Mouse (Mus musculus): ENCODE data around the gene Gm3233. TPM values are rescaled to one million over a fixed set of nuclear protein-coding genes. Genes with fewer than 3 reads are reported as not detected.

Gm3233 gene
- polyA plus RNA-seq (2014; fragmentation: Illumina TruSeq; extraction: RNeasy Lipid Tissue Mini Kit (QIAGEN cat#74804); ENCODE audit: low replicate concordance) = not detected

DNA sequence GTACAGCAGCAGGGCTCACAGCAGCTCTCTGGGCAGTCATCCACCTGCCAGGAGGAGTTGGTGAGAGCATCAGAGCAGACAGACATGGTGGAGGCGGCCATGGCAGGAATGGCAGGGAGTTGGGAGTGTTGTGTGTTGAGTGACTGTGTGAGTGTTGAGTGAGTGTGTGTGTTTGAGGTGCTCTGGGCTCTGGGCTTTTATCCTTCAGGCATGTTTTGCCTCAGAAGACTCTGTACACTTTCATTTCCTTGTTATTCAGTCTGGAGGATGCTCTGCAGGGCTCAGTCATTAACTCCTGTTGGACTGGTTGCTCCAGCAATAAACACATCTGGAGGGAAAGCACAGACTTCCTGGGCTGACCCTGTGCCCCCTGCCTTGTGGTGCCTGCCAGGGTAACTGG, at the start of gene Gm3233:
TSS of gene Gm3233 (minus strand) at position 101 of the 400 bp plus-strand sequence.

DNA sequence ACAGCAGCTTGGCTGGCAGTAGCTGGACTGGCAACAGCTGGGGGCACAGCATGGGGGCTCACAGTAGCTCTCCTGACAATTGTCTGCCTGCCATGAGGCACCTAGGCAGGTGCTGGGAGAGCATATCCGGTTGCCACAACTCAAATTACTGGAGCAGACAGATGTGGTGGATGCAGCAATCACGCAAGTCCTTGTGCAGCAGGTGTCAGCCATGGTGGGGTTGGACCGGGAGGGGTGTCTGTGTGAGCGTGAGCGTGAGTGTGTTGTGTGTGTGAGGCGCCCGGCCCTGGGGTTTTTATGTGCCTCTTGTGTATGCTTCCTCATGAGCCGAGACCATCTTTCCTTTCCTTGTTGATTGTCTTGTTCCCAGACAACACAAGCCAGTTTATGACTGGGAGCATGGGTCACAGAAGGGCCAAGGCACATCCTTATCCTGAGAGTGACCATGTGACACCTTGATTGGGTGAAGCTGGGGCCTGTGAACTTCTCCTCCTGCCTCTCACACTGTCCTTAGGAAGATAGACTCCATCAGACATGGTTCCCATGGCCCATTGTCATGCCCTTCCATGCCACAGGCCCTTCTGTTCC, 39.5 kb upstream of the Gm3233 start, which contains the start of gene Gm19668:
TSS of gene Gm19668 (minus strand) at position 213 of the 588 bp plus-strand sequence.

DNA sequence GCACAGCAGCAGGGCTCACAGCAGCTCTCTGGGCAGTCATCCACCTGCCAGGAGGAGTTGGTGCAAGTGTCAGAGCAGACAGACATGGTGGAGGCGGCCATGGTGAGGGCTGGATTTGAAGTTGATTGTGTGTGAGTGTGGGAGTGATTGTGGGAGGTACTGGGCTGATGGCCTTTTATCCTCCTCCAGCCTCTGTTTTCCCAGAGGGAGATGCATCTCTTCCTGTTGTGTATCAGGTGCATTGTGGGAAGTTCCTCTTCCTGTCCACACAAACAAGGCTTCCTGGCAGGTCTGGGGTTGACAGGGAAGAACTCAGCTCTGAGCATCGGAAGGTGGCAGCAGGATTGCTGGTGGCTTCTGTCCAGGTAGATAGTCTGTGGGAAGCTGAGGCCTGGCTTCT, 35.5 kb upstream of the Gm3233 start, which contains the start of gene Gm9639:
TSS of gene Gm9639 (minus strand) at position 101 of the 400 bp plus-strand sequence.

DNA sequence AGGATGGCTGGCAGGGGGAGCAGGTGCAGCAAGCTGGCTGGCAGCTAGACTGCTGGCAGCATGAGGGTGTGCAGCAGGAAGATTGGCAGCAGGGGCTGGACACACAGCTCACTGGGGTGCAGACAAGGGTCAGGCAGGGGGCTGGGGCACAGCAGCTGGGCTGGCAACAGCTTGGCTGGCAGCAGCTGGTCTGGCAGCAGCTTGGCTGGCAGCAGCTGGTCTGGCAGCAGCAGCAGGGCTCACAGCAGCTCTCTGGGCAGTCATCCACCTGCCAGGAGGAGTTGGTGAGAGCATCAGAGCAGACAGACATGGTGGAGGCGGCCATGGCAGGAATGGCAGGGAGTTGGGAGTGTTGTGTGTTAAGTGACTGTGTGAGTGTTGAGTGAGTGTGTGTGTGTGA, 28.4 kb upstream of the Gm3233 start, which contains the start of gene Gm7137:
TSS of gene Gm7137 (minus strand) at position 325 of the 400 bp plus-strand sequence.

DNA sequence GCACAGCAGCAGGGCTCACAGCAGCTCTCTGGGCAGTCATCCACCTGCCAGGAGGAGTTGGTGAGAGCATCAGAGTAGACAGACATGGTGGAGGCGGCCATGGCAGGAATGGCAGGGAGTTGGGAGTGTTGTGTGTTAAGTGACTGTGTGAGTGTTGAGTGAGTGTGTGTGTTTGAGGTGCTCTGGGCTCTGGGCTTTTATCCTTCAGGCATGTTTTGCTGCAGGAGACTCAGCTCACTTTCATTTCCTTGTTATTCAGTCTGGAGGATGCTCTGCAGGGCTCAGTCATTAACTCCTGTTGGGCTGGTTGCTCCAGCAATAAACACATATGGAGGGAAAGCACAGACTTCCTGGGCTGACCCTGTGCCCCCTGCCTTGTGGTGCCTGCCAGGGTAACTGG, 23.0 kb upstream of the Gm3233 start, which contains the start of gene Gm3250:
TSS of gene Gm3250 (minus strand) at position 101 of the 400 bp plus-strand sequence.

DNA sequence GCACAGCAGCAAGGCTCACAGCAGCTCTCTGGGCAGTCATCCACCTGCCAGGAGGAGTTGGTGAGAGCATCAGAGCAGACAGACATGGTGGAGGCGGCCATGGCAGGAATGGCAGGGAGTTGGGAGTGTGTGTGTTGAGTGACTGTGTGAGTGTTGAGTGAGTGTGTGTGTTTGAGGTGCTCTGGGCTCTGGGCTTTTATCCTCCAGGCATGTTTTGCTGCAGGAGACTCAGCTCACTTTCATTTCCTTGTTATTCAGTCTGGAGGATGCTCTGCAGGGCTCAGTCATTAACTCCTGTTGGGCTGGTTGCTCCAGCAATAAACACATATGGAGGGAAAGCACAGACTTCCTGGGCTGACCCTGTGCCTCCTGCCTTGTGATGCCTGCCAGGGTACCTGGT, 17.4 kb upstream of the Gm3233 start, which contains the start of gene Gm7138:
TSS of gene Gm7138 (minus strand) at position 101 of the 400 bp plus-strand sequence.

DNA sequence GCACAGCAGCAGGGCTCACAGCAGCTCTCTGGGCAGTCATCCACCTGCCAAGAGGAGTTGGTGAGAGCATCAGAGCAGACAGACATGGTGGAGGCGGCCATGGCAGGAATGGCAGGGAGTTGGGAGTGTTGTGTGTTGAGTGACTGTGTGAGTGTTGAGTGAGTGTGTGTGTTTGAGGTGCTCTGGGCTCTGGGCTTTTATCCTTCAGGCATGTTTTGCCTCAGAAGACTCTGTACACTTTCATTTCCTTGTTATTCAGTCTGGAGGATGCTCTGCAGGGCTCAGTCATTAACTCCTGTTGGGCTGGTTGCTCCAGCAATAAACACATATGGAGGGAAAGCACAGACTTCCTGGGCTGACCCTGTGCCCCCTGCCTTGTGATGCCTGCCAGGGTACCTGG, 11.7 kb upstream of the Gm3233 start, which contains the start of gene Gm3238:
TSS of gene Gm3238 (minus strand) at position 101 of the 400 bp plus-strand sequence.

DNA sequence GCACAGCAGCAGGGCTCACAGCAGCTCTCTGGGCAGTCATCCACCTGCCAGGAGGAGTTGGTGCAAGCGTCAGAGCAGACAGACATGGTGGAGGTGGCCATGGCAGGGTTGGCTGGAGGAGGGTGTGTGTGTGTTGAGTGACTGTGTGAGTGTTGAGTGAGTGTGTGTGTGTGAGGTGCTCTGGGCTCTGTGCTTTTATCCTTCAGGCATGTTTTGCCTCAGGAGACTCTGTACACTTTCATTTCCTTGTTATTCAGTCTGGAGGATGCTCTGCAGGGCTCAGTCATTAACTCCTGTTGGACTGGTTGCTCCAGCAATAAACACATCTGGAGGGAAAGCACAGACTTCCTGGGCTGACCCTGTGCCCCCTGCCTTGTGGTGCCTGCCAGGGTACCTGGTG, 8.2 kb downstream of the Gm3233 start, which contains the start of gene Gm9736:
TSS of gene Gm9736 (minus strand) at position 101 of the 400 bp plus-strand sequence.

DNA sequence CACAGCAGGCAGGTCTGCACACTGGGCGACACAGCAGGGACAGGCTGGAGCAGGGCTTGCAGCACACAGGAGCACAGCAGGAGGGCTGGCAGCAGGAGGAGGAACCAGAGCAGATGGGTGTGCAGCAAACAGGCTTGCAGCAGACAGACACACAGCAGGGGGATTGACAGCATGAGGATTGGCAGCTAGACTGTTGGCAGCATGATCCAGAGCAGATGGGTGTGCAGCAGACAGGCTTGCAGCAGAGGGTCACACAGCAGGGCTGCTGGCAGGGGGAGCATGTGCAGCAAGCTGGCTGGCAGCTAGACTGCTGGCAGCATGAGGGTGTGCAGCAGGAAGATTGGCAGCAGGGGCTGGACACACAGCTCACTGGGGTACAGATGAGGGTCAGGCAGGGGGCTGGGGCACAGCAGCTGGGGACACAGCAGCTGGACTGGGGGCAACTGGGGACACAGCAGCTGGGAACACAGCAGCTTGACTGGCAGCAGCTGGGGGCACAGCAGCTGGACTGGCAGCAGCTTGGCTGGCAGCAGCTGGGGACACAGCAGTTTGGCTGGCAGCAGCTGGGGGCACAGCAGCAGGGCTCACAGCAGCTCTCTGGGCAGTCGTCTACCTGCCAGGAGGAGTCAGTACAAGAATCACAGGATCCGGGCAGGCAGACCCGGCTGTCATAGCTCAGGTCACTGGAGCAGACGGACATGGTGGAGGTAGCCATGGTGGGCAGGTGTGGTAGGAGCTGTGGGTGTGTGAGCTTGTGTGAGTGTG, 17.4 kb downstream of the Gm3233 start, which contains the start of gene Gm18596:
TSS of gene Gm18596 (minus strand) at position 715 of the 765 bp plus-strand sequence.

DNA sequence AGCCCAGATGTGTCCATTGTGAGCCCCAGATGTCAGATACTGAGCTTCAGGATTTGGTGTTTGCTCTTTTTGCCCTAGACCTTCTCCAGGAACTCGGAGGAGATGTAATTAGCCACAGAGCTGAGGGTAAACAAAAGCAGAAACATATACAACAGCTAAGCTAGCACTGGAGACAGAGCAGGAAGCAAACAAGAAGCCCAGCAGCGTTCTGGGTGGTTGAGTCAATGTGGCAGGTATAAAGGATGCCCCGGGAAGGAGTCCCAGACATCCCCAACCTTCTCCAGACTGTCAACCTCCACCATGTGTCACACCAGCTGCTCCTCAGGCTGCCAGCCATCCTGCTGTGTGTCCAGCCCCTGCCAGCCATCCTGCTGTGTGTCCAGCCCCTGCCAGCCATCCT, 33.3 kb downstream of the Gm3233 start, which contains the start of gene Gm10100:
TSS of gene Gm10100 (plus strand) at position 301 of the 400 bp plus-strand sequence.

DNA sequence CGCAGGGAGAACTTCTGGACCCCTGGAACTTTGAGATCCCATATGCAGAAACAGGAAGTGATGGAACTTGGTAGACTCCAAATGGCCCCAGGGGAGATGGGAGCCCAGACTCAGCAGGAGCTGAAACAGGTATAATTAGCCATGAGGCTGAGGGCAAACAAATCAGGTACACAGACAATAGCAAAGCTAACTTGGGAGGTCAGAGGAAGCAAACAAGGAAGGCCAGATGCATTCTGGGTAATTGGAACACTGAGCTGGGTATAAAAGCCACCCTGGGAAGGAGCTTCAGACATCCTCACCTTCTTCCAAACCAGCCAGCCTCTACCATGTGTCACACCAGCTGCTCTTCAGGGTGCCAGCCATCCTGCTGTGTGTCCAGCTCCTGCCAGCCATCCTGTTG, 39.2 kb downstream of the Gm3233 start, which contains the start of gene Krtap12-1:
TSS of gene Krtap12-1 (plus strand) at position 301 of the 400 bp plus-strand sequence.

DNA sequence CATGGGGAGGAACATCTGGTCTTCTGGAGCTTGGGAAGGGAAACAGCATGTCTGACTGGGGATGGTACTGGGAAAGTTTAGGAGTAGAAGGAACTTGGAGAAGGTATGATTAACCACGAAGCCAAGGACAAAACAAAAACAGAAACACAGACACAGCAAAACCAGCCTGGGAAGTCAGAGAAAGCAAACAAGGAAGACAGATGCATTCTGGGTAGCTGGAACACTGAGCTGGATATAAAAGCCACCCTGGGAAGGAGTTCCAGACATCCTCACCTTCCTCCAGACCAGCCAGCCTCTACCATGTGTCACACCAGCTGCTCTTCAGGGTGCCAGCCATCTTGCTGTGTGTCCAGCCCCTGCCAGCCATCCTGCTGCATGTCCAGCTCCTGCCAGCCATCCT, 44.0 kb downstream of the Gm3233 start, which contains the start of gene Gm10142:
TSS of gene Gm10142 (plus strand) at position 301 of the 400 bp plus-strand sequence.

DNA sequence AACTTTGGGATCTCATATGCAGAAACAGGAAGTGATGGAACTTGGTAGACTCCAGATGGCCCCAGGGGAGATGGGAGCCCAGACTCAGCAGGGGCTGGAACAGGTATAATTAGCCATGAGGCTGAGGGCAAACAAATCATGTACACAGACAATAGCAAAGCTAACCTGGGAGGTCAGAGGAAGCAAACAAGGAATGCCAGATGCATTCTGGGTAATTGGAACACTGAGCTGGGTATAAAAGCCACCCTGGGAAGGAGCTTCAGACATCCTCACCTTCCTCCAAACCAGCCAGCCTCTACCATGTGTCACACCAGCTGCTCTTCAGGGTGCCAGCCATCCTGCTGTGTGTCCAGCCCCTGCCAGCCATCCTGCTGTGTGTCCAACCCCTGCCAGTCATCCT, 48.3 kb downstream of the Gm3233 start, which contains the start of gene Gm10024:
TSS of gene Gm10024 (plus strand) at position 301 of the 400 bp plus-strand sequence.

Other genes starting within 250 kb of the Gm3233 start
- 0.22 TPM for gene Fam207a, start 243.9 kb downstream of the Gm3233 start, polyA plus RNA-seq (2014; fragmentation: Illumina TruSeq; extraction: RNeasy Lipid Tissue Mini Kit (QIAGEN cat#74804); ENCODE audit: low replicate concordance)
- 3.0 TPM for gene Itgb2, start 229.4 kb downstream of the Gm3233 start, polyA plus RNA-seq (2014; fragmentation: Illumina TruSeq; extraction: RNeasy Lipid Tissue Mini Kit (QIAGEN cat#74804); ENCODE audit: low replicate concordance)
- gene Pttg1ip, start 178.0 kb downstream of the Gm3233 start, polyA plus RNA-seq (2014; fragmentation: Illumina TruSeq; extraction: RNeasy Lipid Tissue Mini Kit (QIAGEN cat#74804); ENCODE audit: low replicate concordance) = 153 TPM
- 54.4 TPM for gene Sumo3, start 153.6 kb downstream of the Gm3233 start, polyA plus RNA-seq (2014; fragmentation: Illumina TruSeq; extraction: RNeasy Lipid Tissue Mini Kit (QIAGEN cat#74804); ENCODE audit: low replicate concordance)
- not detected for gene Gm49325, start 153.5 kb downstream of the Gm3233 start, polyA plus RNA-seq (2014; fragmentation: Illumina TruSeq; extraction: RNeasy Lipid Tissue Mini Kit (QIAGEN cat#74804); ENCODE audit: low replicate concordance)
- gene Ube2g2, start 137.4 kb downstream of the Gm3233 start, polyA plus RNA-seq (2014; fragmentation: Illumina TruSeq; extraction: RNeasy Lipid Tissue Mini Kit (QIAGEN cat#74804); ENCODE audit: low replicate concordance) = 2.6 TPM
- gene Tspear, start 73.1 kb downstream of the Gm3233 start, polyA plus RNA-seq (2014; fragmentation: Illumina TruSeq; extraction: RNeasy Lipid Tissue Mini Kit (QIAGEN cat#74804); ENCODE audit: low replicate concordance) = not detected
- not detected for gene Gm19402, start 68.9 kb downstream of the Gm3233 start, polyA plus RNA-seq (2014; fragmentation: Illumina TruSeq; extraction: RNeasy Lipid Tissue Mini Kit (QIAGEN cat#74804); ENCODE audit: low replicate concordance)
- not detected for gene Gm9508, start 62.4 kb downstream of the Gm3233 start, polyA plus RNA-seq (2014; fragmentation: Illumina TruSeq; extraction: RNeasy Lipid Tissue Mini Kit (QIAGEN cat#74804); ENCODE audit: low replicate concordance)
- not detected for gene Gm10272, start 53.1 kb downstream of the Gm3233 start, polyA plus RNA-seq (2014; fragmentation: Illumina TruSeq; extraction: RNeasy Lipid Tissue Mini Kit (QIAGEN cat#74804); ENCODE audit: low replicate concordance)
- gene Gm10024, start 48.2 kb downstream of the Gm3233 start, polyA plus RNA-seq (2014; fragmentation: Illumina TruSeq; extraction: RNeasy Lipid Tissue Mini Kit (QIAGEN cat#74804); ENCODE audit: low replicate concordance) = not detected
- not detected for gene Gm10142, start 43.9 kb downstream of the Gm3233 start, polyA plus RNA-seq (2014; fragmentation: Illumina TruSeq; extraction: RNeasy Lipid Tissue Mini Kit (QIAGEN cat#74804); ENCODE audit: low replicate concordance)
- gene Krtap12-1, start 39.1 kb downstream of the Gm3233 start, polyA plus RNA-seq (2014; fragmentation: Illumina TruSeq; extraction: RNeasy Lipid Tissue Mini Kit (QIAGEN cat#74804); ENCODE audit: low replicate concordance) = not detected
- gene Gm10100, start 33.2 kb downstream of the Gm3233 start, polyA plus RNA-seq (2014; fragmentation: Illumina TruSeq; extraction: RNeasy Lipid Tissue Mini Kit (QIAGEN cat#74804); ENCODE audit: low replicate concordance) = not detected
- gene Gm18596, start 17.0 kb downstream of the Gm3233 start, polyA plus RNA-seq (2014; fragmentation: Illumina TruSeq; extraction: RNeasy Lipid Tissue Mini Kit (QIAGEN cat#74804); ENCODE audit: low replicate concordance) = not detected
- gene Gm9736, start 8.3 kb downstream of the Gm3233 start, polyA plus RNA-seq (2014; fragmentation: Illumina TruSeq; extraction: RNeasy Lipid Tissue Mini Kit (QIAGEN cat#74804); ENCODE audit: low replicate concordance) = not detected
- gene Gm3238, start 11.6 kb upstream of the Gm3233 start, polyA plus RNA-seq (2014; fragmentation: Illumina TruSeq; extraction: RNeasy Lipid Tissue Mini Kit (QIAGEN cat#74804); ENCODE audit: low replicate concordance) = not detected
- not detected for gene Gm7138, start 17.3 kb upstream of the Gm3233 start, polyA plus RNA-seq (2014; fragmentation: Illumina TruSeq; extraction: RNeasy Lipid Tissue Mini Kit (QIAGEN cat#74804); ENCODE audit: low replicate concordance)
- not detected for gene Gm3250, start 22.9 kb upstream of the Gm3233 start, polyA plus RNA-seq (2014; fragmentation: Illumina TruSeq; extraction: RNeasy Lipid Tissue Mini Kit (QIAGEN cat#74804); ENCODE audit: low replicate concordance)
- not detected for gene Gm7137, start 28.5 kb upstream of the Gm3233 start, polyA plus RNA-seq (2014; fragmentation: Illumina TruSeq; extraction: RNeasy Lipid Tissue Mini Kit (QIAGEN cat#74804); ENCODE audit: low replicate concordance)
- not detected for gene Gm9639, start 35.4 kb upstream of the Gm3233 start, polyA plus RNA-seq (2014; fragmentation: Illumina TruSeq; extraction: RNeasy Lipid Tissue Mini Kit (QIAGEN cat#74804); ENCODE audit: low replicate concordance)
- not detected for gene Gm19668, start 39.5 kb upstream of the Gm3233 start, polyA plus RNA-seq (2014; fragmentation: Illumina TruSeq; extraction: RNeasy Lipid Tissue Mini Kit (QIAGEN cat#74804); ENCODE audit: low replicate concordance)
- gene Gm9507, start 52.2 kb upstream of the Gm3233 start, polyA plus RNA-seq (2014; fragmentation: Illumina TruSeq; extraction: RNeasy Lipid Tissue Mini Kit (QIAGEN cat#74804); ENCODE audit: low replicate concordance) = not detected
- gene Gm2696, start 55.0 kb upstream of the Gm3233 start, polyA plus RNA-seq (2014; fragmentation: Illumina TruSeq; extraction: RNeasy Lipid Tissue Mini Kit (QIAGEN cat#74804); ENCODE audit: low replicate concordance) = not detected
- not detected for gene Krtap10-4, start 67.4 kb upstream of the Gm3233 start, polyA plus RNA-seq (2014; fragmentation: Illumina TruSeq; extraction: RNeasy Lipid Tissue Mini Kit (QIAGEN cat#74804); ENCODE audit: low replicate concordance)
- gene Krtap10-10, start 76.3 kb upstream of the Gm3233 start, polyA plus RNA-seq (2014; fragmentation: Illumina TruSeq; extraction: RNeasy Lipid Tissue Mini Kit (QIAGEN cat#74804); ENCODE audit: low replicate concordance) = not detected
- gene Gm36176, start 87.1 kb upstream of the Gm3233 start, polyA plus RNA-seq (2014; fragmentation: Illumina TruSeq; extraction: RNeasy Lipid Tissue Mini Kit (QIAGEN cat#74804); ENCODE audit: low replicate concordance) = not detected
- not detected for gene Gm10318, start 93.2 kb upstream of the Gm3233 start, polyA plus RNA-seq (2014; fragmentation: Illumina TruSeq; extraction: RNeasy Lipid Tissue Mini Kit (QIAGEN cat#74804); ENCODE audit: low replicate concordance)
- gene Gm3285, start 102.3 kb upstream of the Gm3233 start, polyA plus RNA-seq (2014; fragmentation: Illumina TruSeq; extraction: RNeasy Lipid Tissue Mini Kit (QIAGEN cat#74804); ENCODE audit: low replicate concordance) = not detected
- gene Lrrc3, start 142.9 kb upstream of the Gm3233 start, polyA plus RNA-seq (2014; fragmentation: Illumina TruSeq; extraction: RNeasy Lipid Tissue Mini Kit (QIAGEN cat#74804); ENCODE audit: low replicate concordance) = 2.0 TPM
- gene Trpm2, start 210.9 kb upstream of the Gm3233 start, polyA plus RNA-seq (2014; fragmentation: Illumina TruSeq; extraction: RNeasy Lipid Tissue Mini Kit (QIAGEN cat#74804); ENCODE audit: low replicate concordance) = 1.3 TPM
- 0.33 TPM for gene 1810043G02Rik, start 218.8 kb upstream of the Gm3233 start, polyA plus RNA-seq (2014; fragmentation: Illumina TruSeq; extraction: RNeasy Lipid Tissue Mini Kit (QIAGEN cat#74804); ENCODE audit: low replicate concordance)